Mouse (Mus musculus) midbrain, embryonic 10.5 days (tissue): ENCODE measurements at regions not wholly inside any gene's neighbourhood (a gene's known extent, or its start where the extent isn't known, plus 50 kb on each side); places are given as distances from the start of the nearest gene placed in this dataset.

Experiments used
- DNase-seq: peaks from one replicate; pipeline ENCODE4 v3.0.0-alpha.2; 2017; ENCODE audit warnings: low spot score
- H3K27ac ChIP-seq: fragments of 300-500 bp; sonication (generic); replicated peaks from 2 replicates; pipeline ENCODE4 v1.5.1; 2016; ENCODE audit warnings: mild to moderate bottlenecking
- H3K27me3 ChIP-seq: fragments of 300-500 bp; sonication (generic); 2 replicates; pipeline ENCODE4 v1.6.1; 2016; ENCODE audit warnings: low read depth, mild to moderate bottlenecking; ENCODE audit not compliant: poor library complexity, severe bottlenecking
- H3K36me3 ChIP-seq: fragments of 300-500 bp; sonication (generic); 2 replicates; pipeline ENCODE4 v1.6.1; 2016; ENCODE audit warnings: mild to moderate bottlenecking, moderate library complexity
- H3K4me1 ChIP-seq: fragments of 300-500 bp; sonication (generic); 2 replicates; pipeline ENCODE4 v1.6.1; 2016
- H3K4me3 ChIP-seq: fragments of 300-500 bp; sonication (generic); 2 replicates; pipeline ENCODE4 v1.5.1; 2016; ENCODE audit warnings: mild to moderate bottlenecking, moderate library complexity
- H3K9me3 ChIP-seq: fragments of 300-500 bp; sonication (generic); replicated peaks from 2 replicates; pipeline ENCODE4 v1.6.1; 2016; ENCODE audit warnings: mild to moderate bottlenecking
- WGBS: fragments of 180-500 bp; shearing (Covaris S2); methylation state at CpG from one replicate; pipeline ENCODE4 v1.1.7; 2016; 5-methylcytosine and 5-hydroxymethylcytosine counted together

- 74% methylated on average over 6 of the region's 6 CpGs for WGBS
- Histone ChIP-seq H3K27me3 (no peaks in the 10 kb centered on the region), H3K9me3 (no peaks in the 10 kb centered on the region), H3K36me3 (no peaks in the 10 kb centered on the region), H3K4me3 (no peak overlapping the region), H3K27ac (no peak overlapping the region), H3K4me1 (no peaks in the 10 kb centered on the region)
- no peak for DNase-seq
These were observed 124.9 kb upstream of the Cdh5 start for GRCm38 (mm10) chr8:103976488-103976887.

- Histone ChIP-seq H3K4me1 (peaks cover 5% of the 10 kb centered on the region), H3K27me3 (no peaks in the 10 kb centered on the region), H3K9me3 (no peaks in the 10 kb centered on the region), H3K36me3 (no peaks in the 10 kb centered on the region), H3K27ac (no peak overlapping the region), H3K4me3 (no peak overlapping the region)
- no peak for DNase-seq
- WGBS, result 89% methylated on average over 5 of the region's 5 CpGs
These were observed 122.5 kb upstream of the Cdh5 start for GRCm38 (mm10) chr8:103978948-103979347.

DNA sequence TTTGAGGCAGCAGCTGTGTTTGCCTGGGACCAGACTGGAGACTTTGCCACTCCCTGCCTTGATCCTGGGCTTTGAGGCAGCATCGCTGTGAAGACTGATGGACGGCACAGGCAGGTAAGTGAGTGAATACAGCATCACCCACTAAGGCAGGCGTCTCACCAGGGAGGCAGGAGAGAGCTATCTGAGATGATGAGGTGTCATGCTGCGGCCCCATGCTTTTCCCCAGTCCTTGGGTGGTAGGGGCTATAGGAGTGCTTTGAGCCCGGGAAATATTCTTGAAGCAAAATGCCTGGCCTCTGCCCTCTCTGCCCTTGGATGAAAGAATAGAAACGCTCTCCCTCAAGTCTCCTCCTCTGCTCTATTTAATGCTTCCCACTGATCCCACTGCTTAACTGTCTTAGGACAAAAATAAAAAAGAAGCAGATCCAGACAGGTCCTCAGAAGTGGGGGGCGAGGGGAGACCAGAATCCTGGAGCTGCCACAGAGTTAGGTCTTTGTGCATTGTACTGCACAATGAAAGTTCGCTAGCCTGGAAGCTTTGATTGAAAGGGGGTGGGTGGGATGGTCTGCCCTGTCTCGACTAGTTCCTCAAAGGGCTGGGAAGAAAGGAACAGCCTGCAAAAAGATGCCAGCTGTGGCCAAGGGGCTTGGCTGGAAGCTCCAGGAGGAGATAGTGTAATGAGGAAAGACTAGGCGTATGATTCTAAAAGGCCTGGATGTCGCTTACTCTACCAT lies 117.4 kb upstream of the Cdh5 start:
- H3K27ac ChIP-seq, result peak overlapping the region; percentile 38; the same call in 1 of the 2 replicates
- no peaks in the 10 kb centered on the region for H3K27me3 ChIP-seq
- 54% methylated on average over 11 of the region's 11 CpGs for WGBS
- H3K36me3 ChIP-seq, result no peaks in the 10 kb centered on the region
- DNase-seq, result peak; percentile 15
- H3K4me3 ChIP-seq, result no peak overlapping the region
- no peaks in the 10 kb centered on the region for H3K9me3 ChIP-seq
- H3K4me1 ChIP-seq, result peaks cover 9% of the 10 kb centered on the region

DNA sequence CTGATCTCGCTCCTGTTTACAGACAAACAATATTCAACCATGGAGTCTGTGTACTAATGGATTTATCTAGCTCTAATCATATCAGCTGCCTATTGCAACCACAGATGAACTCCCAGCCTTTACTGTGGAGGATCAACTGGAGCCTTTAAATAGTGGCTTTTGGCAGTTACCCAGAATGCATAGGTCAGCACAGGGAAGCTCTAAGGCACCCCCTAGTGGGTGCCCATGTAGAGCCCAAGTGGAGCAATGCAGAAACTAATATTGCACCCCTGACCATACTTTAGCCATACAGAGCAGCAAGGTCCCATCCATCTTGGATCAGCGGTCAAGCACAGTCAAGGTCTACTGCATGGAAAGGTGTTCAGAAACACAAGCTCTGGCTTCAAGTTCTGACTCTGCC lies 115.8 kb upstream of the Cdh5 start:
- DNase-seq, result no peak
- Histone ChIP-seq H3K4me1 (peaks cover 9% of the 10 kb centered on the region), H3K9me3 (no peaks in the 10 kb centered on the region), H3K4me3 (no peak overlapping the region), H3K27me3 (no peaks in the 10 kb centered on the region), H3K27ac (no peak overlapping the region), H3K36me3 (no peaks in the 10 kb centered on the region)
- WGBS, result 87% methylated on average over 2 of the region's 2 CpGs

DNA sequence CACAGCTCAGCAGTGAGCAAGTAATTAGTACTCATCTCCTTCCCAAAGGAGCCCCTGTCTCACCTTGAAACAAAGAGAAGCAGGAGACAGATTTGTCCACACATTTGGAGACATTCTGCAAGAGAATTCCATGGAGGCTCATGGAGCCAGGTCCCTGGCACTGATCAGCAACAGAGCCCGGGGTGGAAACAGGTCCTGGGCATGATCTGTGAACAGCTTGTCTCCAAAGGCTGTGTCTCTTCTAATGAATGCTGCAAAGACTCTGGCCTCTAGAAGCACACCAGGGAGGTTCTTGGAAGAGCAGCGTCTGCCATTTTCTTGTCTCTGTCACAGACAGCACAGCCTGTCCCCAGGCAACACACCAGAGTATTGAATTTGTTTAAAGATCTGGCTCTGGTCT lies 107.5 kb upstream of the Cdh5 start:
- H3K36me3 ChIP-seq, result no peaks in the 10 kb centered on the region
- no peaks in the 10 kb centered on the region for H3K9me3 ChIP-seq
- no peak overlapping the region for H3K27ac ChIP-seq
- no peak overlapping the region for H3K4me3 ChIP-seq
- DNase-seq, result no peak
- 84% methylated on average over 2 of the region's 2 CpGs for WGBS
- no peaks in the 10 kb centered on the region for H3K4me1 ChIP-seq
- no peaks in the 10 kb centered on the region for H3K27me3 ChIP-seq

DNA sequence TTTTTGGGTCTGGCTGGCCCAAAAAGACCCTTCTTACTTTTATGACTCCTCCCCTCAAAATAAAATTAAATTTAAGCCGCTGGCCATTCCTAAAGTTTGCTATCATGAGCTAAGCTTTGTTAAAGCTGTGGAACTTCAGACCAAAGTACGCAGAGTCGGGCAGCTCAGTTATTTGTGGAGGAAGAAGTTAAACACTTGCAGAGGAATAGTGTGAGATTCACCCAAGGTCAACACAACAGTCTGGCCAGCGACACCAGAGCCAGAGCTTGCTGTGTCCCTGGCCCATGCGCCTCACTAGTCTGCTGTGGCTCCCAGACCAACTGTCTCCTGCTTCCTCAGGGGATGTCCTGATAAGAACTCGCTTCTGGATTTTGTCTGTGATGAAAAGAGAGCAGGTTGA lies 103.3 kb upstream of the Cdh5 start:
- H3K27me3 ChIP-seq, result no peaks in the 10 kb centered on the region
- no peak for DNase-seq
- no peaks in the 10 kb centered on the region for H3K36me3 ChIP-seq
- no peaks in the 10 kb centered on the region for H3K9me3 ChIP-seq
- no peaks in the 10 kb centered on the region for H3K4me1 ChIP-seq
- 87% methylated on average over 6 of the region's 6 CpGs for WGBS
- no peak overlapping the region for H3K27ac ChIP-seq
- H3K4me3 ChIP-seq, result no peak overlapping the region

- no peaks in the 10 kb centered on the region for H3K36me3 ChIP-seq
- H3K4me1 ChIP-seq, result no peaks in the 10 kb centered on the region
- no peaks in the 10 kb centered on the region for H3K9me3 ChIP-seq
- no peak overlapping the region for H3K27ac ChIP-seq
- DNase-seq, result no peak
- 76% methylated on average over 2 of the region's 2 CpGs for WGBS
- H3K27me3 ChIP-seq, result no peaks in the 10 kb centered on the region
- H3K4me3 ChIP-seq, result no peak overlapping the region
These were observed 94.2 kb upstream of the Cdh5 start for GRCm38 (mm10) chr8:104007209-104007608.

DNA sequence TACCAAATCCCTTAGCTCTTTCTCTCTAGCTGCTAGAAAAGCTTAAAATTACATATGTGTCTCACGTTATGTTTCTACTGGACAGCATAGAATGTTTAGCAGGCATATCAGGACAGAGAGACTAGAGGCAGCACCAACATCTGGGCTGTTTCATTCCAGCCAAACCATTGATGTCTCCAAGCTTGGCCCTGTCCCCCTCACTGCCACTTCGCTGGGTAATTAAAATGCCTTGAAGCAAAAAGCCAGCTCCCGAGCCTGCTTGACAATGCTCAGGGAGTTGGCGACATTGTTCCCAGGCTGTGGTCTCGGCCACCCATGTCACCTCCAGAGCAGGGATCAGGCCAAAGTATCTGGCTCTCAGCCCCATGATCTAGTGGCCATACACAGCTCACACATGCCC lies 92.7 kb upstream of the Cdh5 start:
- 65% methylated on average over 5 of the region's 5 CpGs for WGBS
- H3K4me1 ChIP-seq, result no peaks in the 10 kb centered on the region
- H3K27me3 ChIP-seq, result no peaks in the 10 kb centered on the region
- no peak overlapping the region for H3K4me3 ChIP-seq
- H3K27ac ChIP-seq, result no peak overlapping the region
- no peak for DNase-seq
- no peaks in the 10 kb centered on the region for H3K9me3 ChIP-seq
- H3K36me3 ChIP-seq, result no peaks in the 10 kb centered on the region

- Histone ChIP-seq H3K27ac (no peak overlapping the region), H3K36me3 (no peaks in the 10 kb centered on the region), H3K4me1 (no peaks in the 10 kb centered on the region), H3K27me3 (no peaks in the 10 kb centered on the region), H3K4me3 (no peak overlapping the region), H3K9me3 (no peaks in the 10 kb centered on the region)
- 93% methylated on average over 6 of the region's 6 CpGs for WGBS
- no peak for DNase-seq
These were observed 92.1 kb upstream of the Cdh5 start for GRCm38 (mm10) chr8:104009306-104009705.

DNA sequence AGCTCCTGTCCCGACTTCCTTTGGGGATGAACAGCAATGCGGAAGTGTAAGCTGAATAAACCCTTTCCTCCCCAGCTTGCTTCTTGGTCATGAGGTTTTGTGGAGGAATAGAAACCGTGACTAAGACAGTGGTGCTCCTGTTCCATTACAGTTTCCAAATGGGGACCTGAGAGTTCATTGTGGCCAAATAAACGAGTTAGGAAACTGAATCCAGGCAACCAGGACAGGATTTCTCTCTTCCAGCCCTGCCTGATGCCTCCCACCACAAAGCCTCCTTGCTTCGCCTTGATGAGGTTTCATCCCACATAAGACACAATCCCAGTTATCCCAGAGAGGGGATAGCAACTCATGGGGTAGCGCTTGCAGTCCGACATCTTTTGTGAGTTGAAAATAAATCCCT lies 79.2 kb upstream of the Cdh5 start:
- H3K4me1 ChIP-seq, result 0 out of 2 replicates have a peak, but pooled peaks cover 5% of the 10 kb centered on the region
- H3K27me3 ChIP-seq, result 0 out of 2 replicates have a peak, but pooled peaks cover 1% of the 10 kb centered on the region
- H3K9me3 ChIP-seq, result no peaks in the 10 kb centered on the region
- no peak overlapping the region for H3K27ac ChIP-seq
- no peak overlapping the region for H3K4me3 ChIP-seq
- no peak for DNase-seq
- WGBS, result 85% methylated on average over 7 of the region's 7 CpGs
- H3K36me3 ChIP-seq, result no peaks in the 10 kb centered on the region

DNA sequence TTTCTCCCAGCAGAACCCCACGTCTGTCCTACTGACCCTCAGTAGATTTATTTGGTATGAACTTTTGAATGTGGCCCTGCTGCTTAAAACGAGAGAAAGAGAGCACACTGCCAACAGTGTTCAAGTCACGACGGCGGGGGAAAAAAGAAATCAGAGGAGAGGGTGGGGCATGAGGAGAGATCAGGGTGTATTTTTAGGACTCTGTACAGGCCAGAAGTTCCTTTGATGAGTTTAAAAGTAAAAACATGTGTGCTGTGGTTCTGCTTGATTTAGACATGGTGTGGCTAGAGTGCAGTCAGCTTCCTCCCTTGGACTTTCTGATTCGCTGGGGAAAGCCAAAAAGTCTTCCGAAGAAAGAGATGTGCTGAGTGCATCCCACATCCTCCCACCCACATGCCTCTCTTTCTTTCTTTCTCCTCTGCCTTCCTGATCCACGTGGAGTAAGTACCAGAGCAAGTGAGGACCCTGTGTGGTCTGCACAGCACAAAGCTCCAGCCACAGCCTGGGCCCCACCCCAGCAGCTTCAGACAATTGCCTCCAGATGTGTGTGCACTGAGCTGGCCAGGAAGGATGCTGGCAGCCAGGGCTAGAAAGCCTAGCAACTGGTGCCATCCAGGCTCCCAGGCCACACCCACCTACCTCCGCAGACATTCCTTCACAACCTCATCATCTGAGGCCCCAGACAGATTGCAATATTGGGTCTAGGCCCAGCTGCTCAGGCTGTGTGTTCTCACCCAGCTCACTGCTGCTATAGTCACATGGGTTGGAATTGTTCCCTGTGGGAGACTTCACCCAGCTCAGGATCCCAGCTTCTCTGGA lies 78.5 kb upstream of the Cdh5 start:
- H3K4me3 ChIP-seq, result no peak overlapping the region
- peak; percentile 38 for DNase-seq
- WGBS, result 63% methylated on average over 9 of the region's 9 CpGs
- H3K9me3 ChIP-seq, result no peaks in the 10 kb centered on the region
- 0 out of 2 replicates have a peak, but pooled peaks cover 5% of the 10 kb centered on the region for H3K4me1 ChIP-seq
- no peaks in the 10 kb centered on the region for H3K36me3 ChIP-seq
- H3K27ac ChIP-seq, result no peak overlapping the region; the same call in 1 of the 2 replicates
- peaks cover 8% of the 10 kb centered on the region for H3K27me3 ChIP-seq

GRCm38 (mm10) chr8:104027161-104027821 lies 74.1 kb upstream of the Cdh5 start:
- peaks cover 13% of the 10 kb centered on the region for H3K27me3 ChIP-seq
- no peak overlapping the region for H3K4me3 ChIP-seq
- WGBS, result 83% methylated on average over 11 of the region's 11 CpGs

More at GRCm38 (mm10) chr8:104027161-104027821, 74.1 kb upstream of the Cdh5 start:
- Histone ChIP-seq H3K9me3 (peaks cover 12% of the 10 kb centered on the region; the same call in 1 of the 2 replicates), H3K36me3 (no peaks in the 10 kb centered on the region), H3K4me1 (peaks cover 9% of the 10 kb centered on the region), H3K27ac (no peak overlapping the region)
- peak; percentile 51 for DNase-seq
